Mouse (Mus musculus) heart, adult 8-10 months (tissue): ENCODE measurements at regions not wholly inside any gene's neighbourhood (a gene's known extent, or its start where the extent isn't known, plus 50 kb on each side); places are given as distances from the start of the nearest gene placed in this dataset.
A peak's percentile ranks its signal among the peaks of the same experiment; 100 is the strongest.

Experiments used
- DNase-seq: peaks from one replicate; pipeline ENCODE4 v3.0.0; 2022; ENCODE audit warnings: low spot score

- no peak for DNase-seq
Measured at GRCm38 (mm10) chr1:92731353-92732282, 83.0 kb upstream of the Otos start.

GRCm38 (mm10) chr1:92730576-92730975 is 81.9 kb upstream of the Otos start:
- DNase-seq = no peak

GRCm38 (mm10) chr1:92727961-92728360 is 79.3 kb upstream of the Otos start:
- no peak for DNase-seq

- DNase-seq = no peak
Measured at GRCm38 (mm10) chr1:92727371-92727770, 78.7 kb upstream of the Otos start.

- no peak for DNase-seq
Measured at GRCm38 (mm10) chr1:92726341-92726740, 77.7 kb upstream of the Otos start.

GRCm38 (mm10) chr1:92724135-92724534 is 75.5 kb upstream of the Otos start:
- DNase-seq = peak; percentile 78

- DNase-seq = peak; percentile 58
Measured at GRCm38 (mm10) chr1:92720567-92720966, 71.9 kb upstream of the Otos start.

- DNase-seq = no peak
Measured at GRCm38 (mm10) chr1:92719864-92720263, 71.2 kb upstream of the Otos start.

- no peak for DNase-seq
Measured at GRCm38 (mm10) chr1:92718108-92718507, 69.5 kb upstream of the Otos start.

GRCm38 (mm10) chr1:92714725-92715324 is 66.2 kb upstream of the Otos start:
- DNase-seq = no peak

GRCm38 (mm10) chr1:92712366-92712765 is 63.7 kb upstream of the Otos start:
- no peak for DNase-seq

- DNase-seq = peak; percentile 24
Measured at GRCm38 (mm10) chr1:92710321-92710839, 61.7 kb upstream of the Otos start.

GRCm38 (mm10) chr1:92709190-92709850 is 60.7 kb upstream of the Otos start:
- DNase-seq = no peak

- DNase-seq = no peak
Measured at GRCm38 (mm10) chr1:92707917-92708897, 59.6 kb upstream of the Otos start.

GRCm38 (mm10) chr1:92707441-92707840 is 58.8 kb upstream of the Otos start:
- DNase-seq = no peak

GRCm38 (mm10) chr1:92703903-92704302 is 55.3 kb upstream of the Otos start:
- peak; percentile 29 for DNase-seq

GRCm38 (mm10) chr1:92703270-92703669 is 54.6 kb upstream of the Otos start:
- no peak for DNase-seq

- no peak for DNase-seq
Measured at GRCm38 (mm10) chr1:92700107-92700506, 51.5 kb upstream of the Otos start.

GRCm38 (mm10) chr1:92699697-92700096 is 51.1 kb upstream of the Otos start:
- no peak for DNase-seq

GRCm38 (mm10) chr1:92699048-92699447 is 50.4 kb upstream of the Otos start:
- DNase-seq = peak; percentile 68

- no peak for DNase-seq
Measured at GRCm38 (mm10) chr1:92698541-92698940, 49.9 kb upstream of the Otos start.
